In the genomic region with DNA sequence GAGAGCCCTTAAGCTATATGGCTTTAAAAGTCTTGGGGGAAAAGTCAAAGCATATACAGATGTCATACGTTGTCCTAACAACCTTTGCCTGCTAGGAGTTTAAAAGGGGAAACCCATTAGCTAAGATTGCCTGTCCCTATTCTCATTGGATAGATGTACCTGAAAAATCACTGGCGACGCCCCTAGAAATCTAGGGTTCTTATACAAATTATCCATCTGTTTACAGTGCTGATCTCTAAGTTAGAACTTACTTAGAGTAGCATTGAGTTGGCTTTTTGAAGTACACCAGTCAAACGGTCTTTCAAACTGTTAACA, we compare ENCODE assay signal across 8 mouse cellular contexts. TPM values are rescaled to one million over a fixed set of nuclear protein-coding genes. Genes with fewer than 3 reads are reported as not detected.
A peak's percentile ranks its signal among the peaks of the same experiment; 100 is the strongest.
DNase-seq lines count a peak whose midpoint lies in the region; ATAC-seq and TF ChIP-seq lines count a peak whose summit lies in the region.

No protein-coding gene starts in this region.

- peaks cover 54% of the 10 kb centered on the region for H3K4me1 ChIP-seq in embryonic facial prominence, embryonic 10.5 days
- H3K4me1 ChIP-seq in kidney, adult 2 months (ENCODE audit: control insufficient read depth, insufficient read depth, low read length) = peaks cover 8% of the 10 kb centered on the region; the same call in 1 of the 2 replicates

- H3K9me3 ChIP-seq in embryonic facial prominence, embryonic 10.5 days = no peaks in the 10 kb centered on the region

- ATAC-seq in inflammation-experienced regulatory T-cells, adult 6 months = peak; percentile 13
- no peak for ATAC-seq in erythroid progenitor cell, adult 5-6 weeks (replicated peaks; ENCODE audit: low FRiP score, poor library complexity, severe bottlenecking)

- H3K36me3 ChIP-seq in embryonic facial prominence, embryonic 10.5 days (replicated peaks) = no peaks in the 10 kb centered on the region
- no peaks in the 10 kb centered on the region for H3K36me3 ChIP-seq in kidney, adult 2 months (ENCODE audit: control insufficient read depth, insufficient read depth, low read length)

- H3K27ac ChIP-seq in layer of hippocampus, adult 2 months = peak overlapping the region; percentile 96; the same call in 1 of the 2 replicates
- H3K27ac ChIP-seq in embryonic facial prominence, embryonic 10.5 days (replicated peaks) = peak overlapping the region; percentile 100
- H3K27ac ChIP-seq in kidney, adult 2 months (ENCODE audit: insufficient read depth, low read depth, low read length) = no peak overlapping the region

- TF ChIP-seq POLR2A in kidney, adult 2 months (IDR thresholded peaks at IDR 0.05; ENCODE audit: low read depth, low read length) = no peak

- TF ChIP-seq CTCF in layer of hippocampus, adult 2 months (conservative IDR thresholded peaks at IDR 0.05) = no peak
- TF ChIP-seq CTCF in kidney, adult 2 months (conservative IDR thresholded peaks at IDR 0.05; ENCODE audit: insufficient read depth, insufficient read length, low read depth, low read length) = no peak

- peak overlapping the region; percentile 95 for H3K4me3 ChIP-seq in layer of hippocampus, adult 2 months
- H3K4me3 ChIP-seq in embryonic facial prominence, embryonic 10.5 days = peak overlapping the region; percentile 96
- no peak overlapping the region for H3K4me3 ChIP-seq in kidney, adult 2 months (ENCODE audit: insufficient read depth, low read depth, low read length)

- DNase-seq in layer of hippocampus, adult 2 months (ENCODE audit: low spot score in 2 of 2) = no peak
- DNase-seq in layer of hippocampus, adult 8-10 months (ENCODE audit: low spot score in 2 of 2) = no peak
- DNase-seq in embryonic facial prominence, embryonic 10.5 days (ENCODE audit: low spot score) = no peak
- peak; percentile 51 for DNase-seq in naive thymus-derived CD4-positive, alpha-beta T cell, adult 2 months (ENCODE audit: low read depth)
- no peak for DNase-seq in ovary, postnatal 14 days (ENCODE audit: low spot score)
- no peak for DNase-seq in kidney, adult 2 months

- no peaks in the 10 kb centered on the region for H3K27me3 ChIP-seq in embryonic facial prominence, embryonic 10.5 days (replicated peaks; ENCODE audit: low read depth, poor library complexity, severe bottlenecking)
- H3K27me3 ChIP-seq in kidney, adult 2 months (replicated peaks; ENCODE audit: control insufficient read depth, insufficient read depth, low read length) = no peaks in the 10 kb centered on the region

- WGBS in embryonic facial prominence, embryonic 10.5 days = 13% methylated on average over 4 of the region's 4 CpGs
- 21% methylated on average over 4 of the region's 4 CpGs for WGBS in kidney, adult 2 months

RNA-seq across cellular contexts. Expression of gene Zmynd11, which starts 0.4 kb away (rescaled TPM):
- total RNA-seq in layer of hippocampus, adult 2 months (2021) = 100 to 1,000 TPM; 286 to 287 TPM
- total RNA-seq in layer of hippocampus, adult 8-10 months (2022) = 100 to 1,000 TPM; 244 to 284 (median 283) TPM
- 102 and 106 TPM in 2 replicates for polyA plus RNA-seq in embryonic facial prominence, embryonic 10.5 days (2016; fragmentation: Nextera tagmentation; extraction: Ambion mirVana)
- 10 to 100 TPM; 38.7 to 60.8 (median 48.6) TPM for polyA plus RNA-seq in inflammation-experienced regulatory T-cells, adult 6 months (2017; shearing (Covaris generic))
- 6.3 and 15.5 TPM in 2 replicates for total RNA-seq in erythroid progenitor cell, adult 5-6 weeks (2015; ENCODE audit: low replicate concordance)
- 15.0 and 24.7 TPM in 2 replicates for total RNA-seq in erythroid progenitor cell, adult 5-6 weeks (2017; ENCODE audit: low replicate concordance)
- polyA plus RNA-seq in kidney, adult 2 months (2012; rRNA removed) = 42.8 and 47.4 TPM in 2 replicates

Comparison
In these comparisons a context has a peak if more than half of its experiments do, and no peak if none do; other contexts are left out.
1. RNA of gene Zmynd11, which starts 0.4 kb away (total RNA-seq): 286 to 287 TPM in layer of hippocampus, adult 2 months and 244 to 284 TPM in layer of hippocampus, adult 8-10 months; 6.3 to 24.7 TPM in erythroid progenitor cell, adult 5-6 weeks; every median in the first group is over 4 times any median in the second.